Mouse (Mus musculus) right cerebral cortex, postnatal 36 days (tissue): ENCODE data around the gene Grhl1.

Experiments
- DNase-seq, 2 experiments: peaks; one replicate each; pipeline ENCODE4 v3.0.0; 2022; ENCODE audit warnings: low spot score in 2 of 2, mixed read lengths in 1 of 2

Grhl1 gene

GRCm38 (mm10) chr12:24642370-24642802, 70.3 kb downstream of the Grhl1 start:
- peak; percentile 34 to 38 for DNase-seq

DNA sequence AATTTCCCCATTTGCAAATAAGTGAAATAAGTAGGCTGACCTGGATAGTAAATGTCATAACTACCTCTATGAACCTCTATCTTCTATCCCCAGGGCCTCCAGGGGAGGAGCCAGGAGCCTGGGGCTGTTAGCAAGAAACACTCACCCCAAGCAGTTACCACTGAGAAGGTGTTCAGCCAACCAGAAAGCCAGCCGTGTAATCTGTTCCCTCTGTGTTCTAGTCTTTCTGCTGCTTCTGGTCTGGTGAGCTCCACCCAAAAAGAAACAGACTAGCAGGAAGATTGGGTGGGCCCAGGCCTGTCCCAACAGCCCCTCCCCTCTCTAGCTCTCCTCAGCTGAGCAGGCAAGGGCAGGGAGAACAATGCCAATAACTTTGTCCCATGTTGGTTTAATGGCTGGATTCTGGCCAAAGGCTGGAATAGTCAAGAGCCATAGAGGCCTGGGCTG, 72.1 kb downstream of the Grhl1 start:
- no peak for DNase-seq

- DNase-seq, result no peak
Observed at GRCm38 (mm10) chr12:24645901-24646300, 73.8 kb downstream of the Grhl1 start.

GRCm38 (mm10) chr12:24648094-24648493, 76.0 kb downstream of the Grhl1 start:
- no peak for DNase-seq

GRCm38 (mm10) chr12:24650415-24651062, 78.5 kb downstream of the Grhl1 start:
- no peak for DNase-seq

- DNase-seq, result peak; percentile 95 to 96
Observed at GRCm38 (mm10) chr12:24651063-24651557, 79.0 kb downstream of the Grhl1 start, which contains the start of gene Klf11. Gene Klf11 (plus strand): TSS chr12:24651274.

- peak; percentile 91 to 92 for DNase-seq
Observed at GRCm38 (mm10) chr12:24651642-24652342, 79.7 kb downstream of the Grhl1 start.

GRCm38 (mm10) chr12:24654065-24654862, 82.2 kb downstream of the Grhl1 start:
- no peak for DNase-seq

DNA sequence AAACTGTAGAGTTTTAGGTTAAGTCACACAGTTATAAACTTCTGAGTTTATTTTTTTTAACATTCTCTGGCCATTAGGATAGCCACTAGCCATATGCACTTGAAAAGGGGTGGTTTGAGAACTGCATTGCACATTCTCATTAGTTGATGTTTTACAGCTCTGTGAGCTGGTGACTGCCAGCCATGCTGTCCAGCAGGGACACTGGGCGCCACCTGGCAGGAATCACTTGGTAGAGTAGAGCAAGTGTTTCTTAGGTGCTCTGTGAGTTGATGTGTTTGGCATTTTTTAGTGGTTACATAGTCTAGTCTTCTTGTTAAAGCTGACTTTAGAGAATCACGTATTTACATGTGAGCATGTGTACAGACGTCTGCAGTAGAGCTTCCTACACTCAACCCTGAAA, 84.4 kb downstream of the Grhl1 start:
- DNase-seq, result no peak

GRCm38 (mm10) chr12:24658998-24659397, 86.9 kb downstream of the Grhl1 start:
- no peak for DNase-seq

- DNase-seq, result no peak
Observed at GRCm38 (mm10) chr12:24659923-24660322, 87.8 kb downstream of the Grhl1 start.

DNA sequence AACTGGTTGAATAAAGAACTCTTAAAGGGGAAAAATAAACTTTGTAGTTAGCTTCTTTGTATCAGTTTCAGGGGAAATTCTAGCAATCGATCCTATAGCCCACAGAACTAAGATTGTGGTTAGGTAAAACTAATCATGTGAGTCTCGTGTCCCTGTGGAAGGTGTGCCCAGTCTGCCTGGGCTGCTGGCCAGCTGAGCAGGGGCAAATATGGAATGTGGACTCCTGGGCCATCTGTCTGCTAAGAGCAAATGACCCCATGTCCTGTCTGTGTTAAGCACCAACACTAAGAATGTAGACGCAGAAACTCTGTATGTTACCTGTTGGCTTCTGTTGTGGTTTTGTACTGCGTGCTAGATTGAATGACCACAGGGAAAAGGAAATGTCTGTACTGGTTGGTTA, 89.0 kb downstream of the Grhl1 start:
- DNase-seq, result no peak

DNA sequence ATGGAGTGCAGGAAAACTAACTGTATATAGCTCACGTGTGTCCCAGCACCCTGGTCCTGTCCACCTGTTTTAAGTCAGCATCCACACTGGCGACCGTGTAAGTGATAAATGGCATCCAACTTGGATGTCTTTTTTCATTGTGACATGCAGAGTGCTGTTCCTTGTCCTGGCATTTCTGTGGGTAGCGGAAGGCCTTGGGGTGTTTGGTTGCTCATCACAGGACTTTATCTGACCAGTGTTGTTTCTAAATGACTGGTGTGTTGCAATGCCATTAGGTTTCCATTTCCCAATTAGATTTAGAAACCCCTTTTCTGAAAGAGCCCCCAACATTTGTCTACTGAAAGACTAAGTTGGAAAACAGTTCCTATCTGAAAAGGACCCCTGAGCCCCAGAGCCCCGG, 90.0 kb downstream of the Grhl1 start:
- no peak for DNase-seq
